Comparison of ENCODE assay signal across 22 mouse cellular contexts in the genomic region with DNA sequence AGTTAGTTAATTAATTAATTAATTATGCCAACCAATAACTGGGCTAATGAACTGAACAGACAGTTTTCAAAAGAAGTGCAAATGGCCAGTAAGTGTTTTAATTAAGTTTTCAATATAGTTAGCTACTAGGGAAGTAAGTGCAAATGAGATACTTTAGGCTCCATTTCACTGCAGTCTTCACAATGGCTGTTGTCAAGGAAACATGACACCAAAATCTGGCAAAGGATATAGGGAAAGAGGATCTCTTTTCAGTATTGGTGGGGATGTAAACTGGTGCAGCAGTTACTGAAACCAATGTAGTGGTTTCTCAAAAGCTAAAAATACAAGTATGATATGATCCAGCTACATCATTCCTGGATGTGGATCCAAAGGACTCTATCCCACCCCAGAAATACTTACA.
"Had no signal": no experiment of that assay in that cellular context is flagged by ENCODE, and none has a peak within 500 bp of the region (broad histone marks: within the 10 kb centered on the region; RNA-seq: fewer than 3 reads in every experiment).

No protein-coding gene starts in this region.

- H3K9ac ChIP-seq: heart, embryonic 12.5 days; intestine, embryonic 15.5 days; limb, embryonic 12.5 days; liver, embryonic 13.5 days; liver, embryonic 15.5 days had no signal

- H3K27me3 ChIP-seq: heart, embryonic 12.5 days; intestine, embryonic 15.5 days; limb, embryonic 12.5 days; liver, embryonic 13.5 days; liver, embryonic 15.5 days had no signal

- ATAC-seq: inflammation-experienced regulatory T-cells, adult 6 months; intestine, embryonic 15.5 days; intestine, postnatal 0 days had no signal

- H3K9me3 ChIP-seq: heart, embryonic 10.5 days; heart, embryonic 12.5 days; hindbrain, embryonic 10.5 days; intestine, embryonic 15.5 days; limb, embryonic 10.5 days; limb, embryonic 12.5 days; liver, embryonic 13.5 days; liver, embryonic 15.5 days had no signal

- H3K27ac ChIP-seq: gastrocnemius, adult 2 months; heart, embryonic 10.5 days; hindbrain, embryonic 10.5 days; intestine, embryonic 15.5 days; left cerebral cortex, adult 2 months; limb, embryonic 10.5 days; limb, embryonic 12.5 days; liver, embryonic 13.5 days; liver, embryonic 15.5 days had no signal

- H3K4me1 ChIP-seq: heart, embryonic 10.5 days; heart, embryonic 12.5 days; intestine, embryonic 15.5 days; limb, embryonic 10.5 days; limb, embryonic 12.5 days; liver, embryonic 13.5 days; liver, embryonic 15.5 days had no signal

- H3K4me2 ChIP-seq: heart, embryonic 12.5 days; intestine, embryonic 15.5 days; limb, embryonic 12.5 days; liver, embryonic 11.5 days; liver, embryonic 13.5 days; liver, embryonic 15.5 days had no signal

- DNase-seq: gastrocnemius, adult 2 months; gastrocnemius, postnatal 10 days; gastrocnemius, postnatal 25 days; heart, adult 18-20 months; heart, postnatal 10 days; heart, postnatal 4 days; kidney, postnatal 10 days; kidney, postnatal 25 days; kidney, postnatal 4 days; liver; liver, embryonic 13.5 days had no signal

- H3K4me3 ChIP-seq: gastrocnemius, adult 2 months; heart, embryonic 10.5 days; heart, embryonic 12.5 days; hindbrain, embryonic 10.5 days; intestine, embryonic 15.5 days; left cerebral cortex, adult 2 months; limb, embryonic 10.5 days; limb, embryonic 12.5 days; liver, embryonic 13.5 days; liver, embryonic 15.5 days had no signal
